ENCODE assay signal across 17 mouse cellular contexts in genomic region chr12:84533706-84534486, GRCm38 (mm10). TPM values are rescaled to one million over a fixed set of nuclear protein-coding genes. Genes with fewer than 3 reads are reported as not detected.
DNase-seq lines count a peak whose midpoint lies in the region; ATAC-seq and TF ChIP-seq lines count a peak whose summit lies in the region.
"Had no signal": no experiment of that assay in that cellular context is flagged by ENCODE, and none has a peak within 500 bp of the region (broad histone marks: within the 10 kb centered on the region; RNA-seq: fewer than 3 reads in every experiment).

No protein-coding gene starts in this region.

- POLR2A ChIA-PET in Patski (lab: Charles Lee), result no interaction called here

- H3K27me3 ChIP-seq in Patski, result no peaks in the 10 kb centered on the region
- H3K27me3 ChIP-seq: embryonic facial prominence, embryonic 12.5 days; heart, embryonic 15.5 days; intestine, embryonic 15.5 days; lung, embryonic 15.5 days had no signal

- ATAC-seq in Patski, result peak; percentile 21
- no peak for ATAC-seq in megakaryocyte-erythroid progenitor cell, adult 5-6 weeks (replicated peaks; ENCODE audit: low FRiP score, low TSS enrichment, poor library complexity, severe bottlenecking)
- ATAC-seq: intestine, embryonic 15.5 days had no signal

- no peak for TF ChIP-seq CTCF in Patski (IDR thresholded peaks at IDR 0.05)

- peak; percentile 5 for DNase-seq in gastrocnemius, adult 18-20 months (ENCODE audit: low spot score)
- no peak for DNase-seq in gastrocnemius, postnatal 36 days
- DNase-seq in 416B (ENCODE audit: low read depth) (peak; percentile 40), Patski (ENCODE audit: low read depth, low spot score) (peak; percentile 7)
- DNase-seq in adrenal gland, postnatal 25 days, result peak; percentile 65
- DNase-seq in thymus, postnatal 4 days, result no peak
- DNase-seq in cerebellum, postnatal 4 days (ENCODE audit: low spot score in 2 of 2), result no peak
- DNase-seq: cerebellum, adult 8-10 months; liver had no signal

- in situ Hi-C loops in Patski (cut with MboI; ENCODE audit: low pct_unique_long_range_greater_than_20kb), result no loop called here

- CTCF ChIA-PET in Patski (lab: Charles Lee), result no interaction called here

- intact Hi-C loops in gastrocnemius, postnatal 36 days (cut with DNase I), result no loop called here

RNA-seq across cellular contexts. Expression of gene Vsx2, which starts 35.7 kb away (rescaled TPM):
- not detected for total RNA-seq in gastrocnemius, adult 18-20 months (2021)
- not detected for total RNA-seq in gastrocnemius, postnatal 36 days (2021)
- not detected for polyA plus RNA-seq in Patski (2021)
- not detected in 2 replicates for total RNA-seq in adrenal gland, postnatal 25 days (2021)
- total RNA-seq in megakaryocyte-erythroid progenitor cell, adult 5-6 weeks (2014; fragmentation: Nextera tagmentation), result not detected in 2 replicates
- not detected in 2 replicates for total RNA-seq in megakaryocyte-erythroid progenitor cell, adult 5-6 weeks (2017)
- total RNA-seq: gastrocnemius, postnatal 4 days had no signal
- polyA plus RNA-seq: heart, embryonic 15.5 days; intestine, embryonic 15.5 days; lung, embryonic 15.5 days; myocyte; stomach, embryonic 14.5 days had no signal

Comparison
In these comparisons a context has a peak if more than half of its experiments do, and no peak if none do; other contexts are left out.
1. DNase-seq: peak in gastrocnemius, adult 18-20 months (single experiment), 416B (single experiment), Patski (single experiment) and adrenal gland, postnatal 25 days (single experiment); none in gastrocnemius, postnatal 36 days (0 of 2), thymus, postnatal 4 days (single experiment) and cerebellum, postnatal 4 days (0 of 2).